Mouse (Mus musculus) urinary bladder, postnatal 0 days (tissue): ENCODE measurements around the gene Pold2. TPM values are rescaled to one million over a fixed set of nuclear protein-coding genes. Genes with fewer than 3 reads are reported as not detected.

ENCODE experiments used
- polyA plus RNA-seq: library from polyadenylated mRNA; unstranded; fragments of >200 nt; fragmentation: Nextera tagmentation; extraction: Ambion mirVana; gene quantifications from 2 replicates; pipeline ENCODE4 v1.2.1, GENCODE M21; 2015

The Pold2 gene
- polyA plus RNA-seq, result 44.3 and 51.8 TPM in 2 replicates

DNA sequence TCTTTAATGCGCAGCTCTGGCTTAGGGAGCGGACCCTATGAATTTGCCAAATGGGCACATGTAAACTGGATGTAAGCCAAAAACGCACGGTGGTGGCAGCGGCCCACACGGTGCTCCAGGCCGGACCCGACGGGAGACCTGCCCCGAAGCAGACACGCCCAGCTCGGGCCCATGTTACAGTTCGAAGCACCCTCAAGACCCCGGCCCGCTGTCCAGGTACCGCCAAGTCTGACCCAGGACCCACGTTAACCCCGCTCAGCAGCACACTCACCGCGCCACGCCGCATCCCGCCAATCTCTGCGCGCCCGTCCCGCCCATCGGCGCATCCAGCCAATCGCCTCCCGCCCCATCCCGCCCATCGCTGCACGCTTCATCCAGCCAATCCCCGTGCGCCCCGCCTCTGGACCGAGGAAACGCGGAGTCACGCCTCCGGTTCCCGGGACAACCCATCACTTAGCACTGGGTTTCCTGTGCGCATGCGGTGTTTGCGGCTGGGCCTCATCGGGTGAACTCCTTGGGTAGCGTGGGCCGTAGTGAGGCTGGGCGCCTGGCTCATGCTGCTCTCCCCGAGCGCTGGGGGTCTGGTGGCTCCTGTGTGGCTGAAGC lies at the start of gene Pold2:
Gene Pold2, minus strand, starts transcription at position 372 of the 606 bp plus-strand sequence.

DNA sequence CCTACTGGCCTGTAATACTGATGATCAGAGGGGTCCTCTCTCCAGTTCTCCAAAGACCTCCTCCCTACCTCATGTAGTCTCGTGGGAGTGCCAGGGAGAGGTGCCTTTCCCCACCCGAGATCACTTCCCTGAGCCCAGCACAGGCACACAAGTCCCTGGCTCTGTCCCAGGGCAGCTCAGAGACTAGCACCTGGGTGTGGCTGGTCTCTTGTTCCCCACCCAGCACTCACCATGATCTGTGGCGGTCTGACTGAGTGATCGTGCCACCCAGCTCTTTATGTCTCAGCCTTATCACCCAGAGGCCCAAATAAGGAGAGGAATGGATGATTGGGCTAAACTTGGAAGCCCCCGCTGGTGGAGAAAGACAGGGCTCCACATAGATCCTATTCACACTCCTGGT lies 20.4 kb upstream of the Pold2 start, which contains the start of gene Myl7:
Gene Myl7, minus strand, starts transcription at position 252 of the 400 bp plus-strand sequence.

DNA sequence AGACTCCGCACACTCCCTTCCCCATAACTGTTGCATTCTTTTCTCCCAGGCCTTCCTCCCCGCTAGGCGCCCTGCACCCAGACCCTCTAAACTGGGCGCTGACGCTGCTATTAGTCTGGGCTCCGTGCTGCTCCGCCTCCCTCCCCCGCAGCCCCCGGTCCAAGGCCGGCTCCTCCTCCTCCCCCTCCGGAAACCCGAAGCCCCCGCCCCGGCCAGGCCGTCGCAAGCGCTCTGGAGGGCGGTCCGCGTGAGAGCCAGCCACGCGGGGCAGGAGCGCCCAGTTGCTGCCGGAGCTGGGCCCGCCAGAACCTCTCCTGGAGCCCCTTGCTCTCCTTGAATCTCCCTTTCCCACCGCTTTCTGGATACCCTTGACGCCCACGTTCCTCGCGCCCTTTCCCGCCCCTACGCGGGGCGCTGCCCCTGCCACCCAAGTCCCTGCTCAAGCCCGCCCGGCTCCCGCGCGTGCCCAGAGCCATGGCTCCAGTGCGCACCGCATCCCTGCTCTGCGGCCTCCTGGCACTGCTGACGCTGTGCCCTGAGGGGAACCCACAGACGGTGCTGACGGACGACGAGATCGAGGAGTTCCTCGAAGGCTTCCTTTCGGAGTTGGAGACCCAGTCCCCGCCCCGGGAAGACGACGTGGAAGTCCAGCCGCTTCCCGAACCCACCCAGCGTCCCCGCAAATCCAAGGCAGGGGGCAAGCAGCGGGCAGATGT lies 16.3 kb downstream of the Pold2 start, which contains the start of gene Aebp1:
Gene Aebp1, plus strand, starts transcription at position 270 of the 716 bp plus-strand sequence.

DNA sequence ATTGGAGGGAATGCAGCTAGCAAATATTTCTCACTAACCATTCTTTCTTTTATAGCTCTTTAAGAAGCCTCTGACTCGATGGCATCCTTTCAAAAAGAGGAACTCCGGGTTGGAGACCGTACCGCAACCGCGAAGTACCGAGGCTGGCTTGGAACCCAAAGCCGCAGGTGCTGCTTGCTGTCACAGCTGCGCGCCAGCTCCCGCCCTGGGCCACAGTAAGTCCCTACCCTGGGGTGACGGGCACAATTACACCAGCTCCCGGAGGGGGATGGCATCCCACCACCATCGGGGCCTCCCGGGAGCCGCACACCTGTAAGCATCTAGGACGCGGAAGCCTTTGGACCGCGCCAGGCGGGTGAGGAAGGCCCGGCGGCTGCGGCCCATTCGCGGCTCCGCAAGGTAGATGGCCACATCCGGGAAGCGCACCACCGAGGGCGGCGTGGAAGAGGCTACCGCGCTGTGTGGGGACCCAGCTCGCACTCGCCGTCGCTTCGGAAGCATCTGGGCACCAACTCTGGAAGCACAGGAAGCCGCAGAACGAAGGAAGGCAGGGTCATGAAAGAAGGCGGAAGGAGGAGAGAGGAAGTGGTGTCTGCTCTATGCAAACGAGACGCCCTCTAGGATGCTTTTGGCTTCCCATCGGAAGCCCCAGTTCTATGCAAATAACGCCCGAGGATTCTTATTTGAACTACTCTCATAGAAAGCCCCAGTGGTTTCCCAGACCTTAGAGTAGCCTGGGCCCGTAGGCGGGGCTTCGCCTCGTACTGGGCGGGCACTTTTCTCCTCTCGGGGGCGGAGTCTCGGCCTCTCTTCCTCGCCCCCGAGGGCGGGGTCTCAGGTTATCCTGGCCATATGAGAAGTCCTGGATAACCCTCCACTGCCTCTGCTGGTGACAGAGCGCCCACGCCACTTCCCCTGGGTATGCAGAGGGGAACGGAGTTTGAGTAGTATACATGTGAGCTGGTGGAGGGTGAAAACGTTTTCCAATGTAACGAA lies 40.5 kb downstream of the Pold2 start, which contains the start of gene Polm:
Gene Polm, minus strand, starts transcription at position 766 of the 996 bp plus-strand sequence.

Other genes starting within 250 kb of the Pold2 start
- gene Mrps24, start 162.6 kb downstream of the Pold2 start, polyA plus RNA-seq, result 170 and 171 TPM in 2 replicates
- 16.9 TPM in 2 replicates for gene Urgcp, start 115.9 kb downstream of the Pold2 start, polyA plus RNA-seq
- 96.8 and 101 TPM in 2 replicates for gene Dbnl, start 89.8 kb downstream of the Pold2 start, polyA plus RNA-seq
- gene Pgam2, start 74.6 kb downstream of the Pold2 start, polyA plus RNA-seq, result 0.52 and 1.4 TPM in 2 replicates
- gene Polm, start 40.3 kb downstream of the Pold2 start, polyA plus RNA-seq, result 4.7 and 5.7 TPM in 2 replicates
- gene Aebp1, start 16.3 kb downstream of the Pold2 start, polyA plus RNA-seq, result 64.1 and 66.9 TPM in 2 replicates
- gene Myl7, start 20.5 kb upstream of the Pold2 start, polyA plus RNA-seq, result 27.9 and 36.0 TPM in 2 replicates
- gene Gck, start 71.8 kb upstream of the Pold2 start, polyA plus RNA-seq, result 0.23 and 0.87 TPM in 2 replicates
- 34.7 and 35.9 TPM in 2 replicates for gene Ykt6, start 77.4 kb upstream of the Pold2 start, polyA plus RNA-seq
- 1.1 and 1.2 TPM in 2 replicates for gene Camk2b, start 188.1 kb upstream of the Pold2 start, polyA plus RNA-seq